Mouse (Mus musculus): ENCODE measurements around the gene Tacc3.

Tacc3 gene

DNA sequence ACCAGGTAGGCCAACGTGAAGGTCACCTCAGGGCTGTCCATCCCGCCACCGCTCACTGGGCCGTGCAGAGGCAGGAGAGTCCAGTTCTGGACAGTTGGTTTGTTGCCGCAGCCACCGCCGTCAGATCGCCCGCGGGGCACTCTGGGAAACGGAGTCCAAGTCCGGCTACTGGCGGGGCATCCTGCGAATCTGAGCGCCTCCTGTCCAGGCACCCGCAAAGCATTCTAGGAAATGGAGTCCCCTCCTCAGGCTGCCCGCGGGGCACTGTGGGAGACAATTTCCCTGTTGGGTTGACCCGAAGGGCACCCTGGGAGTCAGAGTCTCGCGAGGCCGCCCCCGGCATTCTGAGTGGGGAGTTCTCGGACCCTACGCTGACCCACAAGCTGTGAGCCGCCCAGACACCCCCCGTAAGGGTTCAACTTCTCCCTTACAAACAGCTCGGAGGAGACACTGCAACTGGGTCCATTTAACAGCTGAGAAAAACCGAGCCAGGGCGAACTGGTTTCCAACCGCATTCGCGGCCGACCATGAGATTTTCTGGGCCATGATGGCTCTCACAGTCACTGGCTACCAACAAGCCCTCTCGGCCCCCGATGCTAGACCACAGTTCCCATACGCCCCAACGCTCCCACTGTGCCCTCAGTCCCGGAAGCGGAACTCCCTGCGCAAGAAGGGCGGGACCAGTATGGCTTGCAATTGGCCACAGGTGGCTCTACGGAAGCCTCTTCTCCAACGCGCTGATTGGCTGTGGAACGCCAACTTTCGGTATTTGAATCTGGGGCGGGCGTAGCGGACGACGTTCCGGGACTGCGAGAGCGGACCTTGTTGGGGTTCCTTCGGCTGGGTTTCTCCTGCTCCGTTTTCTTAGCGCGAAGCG lies at the start of gene Tacc3, which contains the start of gene Tmem129:
Tacc3 (plus strand) TSS at position 342 of the 877 bp plus-strand sequence.
Tmem129 (minus strand) TSS at position 630 of the 877 bp plus-strand sequence.
- in situ Hi-C loops (cut with MboI; ENCODE audit: unreplicated experiment in 2 of 2): no loop called here

- in situ Hi-C loops (cut with MboI; ENCODE audit: unreplicated experiment in 2 of 2): no loop called here
These were observed 48.7 kb upstream of the Tacc3 start for GRCm38 (mm10) chr5:33609226-33609625.

- in situ Hi-C loops (cut with MboI; ENCODE audit: unreplicated experiment in 2 of 2): no loop called here
These were observed 46.1 kb upstream of the Tacc3 start for GRCm38 (mm10) chr5:33611795-33612194.

DNA sequence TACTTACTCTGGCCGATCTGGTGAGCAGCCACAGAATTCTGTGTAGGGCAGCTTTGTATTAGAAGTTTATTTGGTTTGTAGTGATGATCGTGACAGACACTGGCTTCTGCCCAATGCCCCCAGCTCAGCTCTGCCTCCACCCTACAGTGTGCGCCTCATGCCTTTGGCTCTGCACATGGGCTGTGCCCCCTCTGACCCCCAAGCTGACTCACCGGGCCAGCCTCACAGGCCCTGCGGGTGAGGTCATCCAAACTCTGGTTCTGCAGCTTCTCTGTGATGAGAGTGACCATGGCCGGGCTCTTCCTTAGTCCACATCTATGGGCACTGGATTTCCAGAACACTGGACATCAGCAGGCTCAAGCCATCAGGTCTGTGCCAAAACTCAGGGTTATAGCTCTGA lies 43.5 kb upstream of the Tacc3 start:
- in situ Hi-C loops (cut with MboI; ENCODE audit: unreplicated experiment in 2 of 2): no loop called here

DNA sequence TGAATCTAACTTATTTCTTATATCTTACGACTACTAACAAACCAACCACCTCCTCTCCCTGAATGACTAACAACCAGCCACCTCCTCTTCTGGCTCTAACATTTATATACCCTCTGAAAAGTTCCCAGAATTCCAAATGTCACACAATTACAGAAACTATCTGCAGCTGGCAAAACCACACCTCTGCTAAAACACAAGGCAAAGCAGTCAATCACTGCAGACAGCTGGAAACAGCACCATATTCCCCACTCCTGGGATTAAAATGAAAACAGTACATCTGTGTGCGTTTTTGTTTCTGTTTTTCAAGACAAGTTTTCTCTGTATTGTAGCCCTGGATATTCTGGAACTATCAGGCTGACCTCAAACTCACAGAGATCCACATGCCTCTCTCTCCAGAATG lies 35.3 kb upstream of the Tacc3 start:
- in situ Hi-C loops (cut with MboI; ENCODE audit: unreplicated experiment in 2 of 2): no loop called here

GRCm38 (mm10) chr5:33623766-33624165 lies 34.2 kb upstream of the Tacc3 start:
- in situ Hi-C loops (cut with MboI; ENCODE audit: unreplicated experiment in 2 of 2): no loop called here

GRCm38 (mm10) chr5:33627968-33628367 lies 30.0 kb upstream of the Tacc3 start:
- in situ Hi-C loops (cut with MboI; ENCODE audit: unreplicated experiment in 2 of 2): no loop called here

DNA sequence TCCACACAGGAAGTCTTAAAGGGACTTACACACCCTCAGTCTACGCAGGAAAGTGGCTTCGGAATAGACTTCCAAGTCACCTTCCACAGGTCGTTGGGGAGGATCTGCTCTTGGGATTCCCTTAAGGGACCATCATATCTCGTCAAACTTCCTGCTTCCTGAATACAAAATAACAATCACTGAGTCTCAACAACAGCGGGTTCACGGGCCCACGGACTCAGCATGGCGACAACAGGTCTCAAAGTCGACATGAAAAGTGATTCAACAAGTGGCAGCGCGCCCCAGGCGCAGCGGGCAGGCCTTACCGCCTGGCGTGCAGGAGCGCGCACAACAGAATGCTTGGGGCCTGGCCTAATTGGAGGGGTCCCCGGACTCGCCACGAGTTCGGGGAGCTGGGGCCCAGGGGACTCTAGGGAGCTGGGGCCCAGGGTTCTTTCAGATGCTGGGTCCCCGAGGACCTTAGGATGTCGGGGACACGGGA lies 29.1 kb upstream of the Tacc3 start:
- in situ Hi-C loops (cut with MboI; ENCODE audit: unreplicated experiment in 2 of 2): no loop called here

DNA sequence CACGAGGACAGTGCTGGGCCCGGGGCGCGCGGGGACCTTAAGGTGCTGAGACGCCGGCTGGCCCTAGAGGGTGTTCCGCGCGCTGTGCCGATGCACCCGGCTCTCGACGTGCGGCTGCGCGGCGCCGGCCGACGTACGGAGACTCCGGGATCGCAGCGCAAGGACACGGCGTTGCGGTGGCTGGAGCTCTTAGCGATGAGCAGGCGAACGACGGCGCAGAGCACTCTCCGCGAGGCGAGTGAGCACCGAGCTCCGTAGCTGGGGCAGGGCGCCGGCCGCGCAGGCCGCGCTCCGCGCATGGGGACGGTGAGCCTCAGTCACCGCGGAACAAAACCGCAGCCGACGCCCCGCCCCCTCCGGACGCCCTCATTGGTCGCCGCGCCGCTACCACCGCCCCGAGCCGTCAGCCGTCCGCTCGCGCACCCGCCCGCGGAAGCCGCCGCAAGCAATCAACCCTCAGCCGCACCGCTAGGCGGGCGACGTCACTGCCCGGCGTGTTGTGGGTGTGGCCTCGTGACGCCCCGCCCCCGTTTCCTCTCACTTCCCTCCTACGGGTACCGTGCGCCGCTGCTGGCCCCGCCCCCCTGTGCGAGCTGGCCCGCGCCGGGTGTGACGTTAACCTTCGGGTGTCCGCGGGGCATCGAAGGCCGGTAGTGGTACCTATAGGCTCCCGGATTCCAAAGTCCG lies 28.5 kb upstream of the Tacc3 start, which contains the start of the genes Fam53a and Gm9903:
Fam53a (minus strand) TSS at position 335 of the 687 bp plus-strand sequence.
Gm9903 (plus strand) TSS at position 625 of the 687 bp plus-strand sequence.
- in situ Hi-C loops (cut with MboI; ENCODE audit: unreplicated experiment in 2 of 2): no loop called here

DNA sequence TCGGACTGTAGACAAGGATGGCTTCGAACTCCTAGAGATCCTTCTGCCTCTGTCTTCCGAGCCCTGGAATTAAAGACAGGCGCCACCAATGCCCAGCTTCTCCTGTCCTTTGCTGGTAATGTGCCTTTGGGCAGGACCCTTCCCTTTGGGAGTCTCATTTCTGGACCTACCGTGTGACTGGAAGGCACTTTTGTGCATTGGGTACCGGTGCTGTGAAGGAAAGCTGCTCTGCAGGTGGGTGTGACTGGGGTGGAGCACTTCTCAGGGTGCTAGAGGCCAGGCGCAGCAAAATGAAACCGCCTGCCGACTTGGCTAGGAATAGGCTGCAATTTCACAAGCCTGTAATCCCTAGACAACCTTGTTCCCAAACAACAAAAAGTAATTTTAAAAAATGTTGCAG lies 27.9 kb upstream of the Tacc3 start:
- in situ Hi-C loops (cut with MboI; ENCODE audit: unreplicated experiment in 2 of 2): no loop called here

DNA sequence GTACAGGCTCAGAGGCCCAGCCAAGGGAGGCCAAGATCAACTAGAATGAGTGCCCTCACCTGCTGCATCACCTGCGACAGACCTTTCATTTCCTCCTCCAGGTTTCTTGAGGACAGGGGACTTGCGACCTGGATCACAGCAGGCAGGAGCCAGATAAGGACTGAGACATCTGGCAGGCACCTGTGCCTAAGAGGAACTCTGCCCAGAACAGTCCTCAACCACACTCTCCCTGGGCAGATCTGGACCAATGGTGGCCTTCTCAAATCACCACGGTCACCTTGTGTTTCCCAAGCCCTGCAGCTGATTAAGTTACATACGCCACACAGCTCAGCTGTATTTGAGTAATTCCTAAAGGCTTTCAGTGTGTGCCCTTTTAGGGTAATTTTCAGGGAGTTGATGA lies 27.3 kb upstream of the Tacc3 start:
- in situ Hi-C loops (cut with MboI; ENCODE audit: unreplicated experiment in 2 of 2): no loop called here

GRCm38 (mm10) chr5:33632526-33632925 lies 25.4 kb upstream of the Tacc3 start:
- in situ Hi-C loops (cut with MboI; ENCODE audit: unreplicated experiment in 2 of 2): no loop called here

DNA sequence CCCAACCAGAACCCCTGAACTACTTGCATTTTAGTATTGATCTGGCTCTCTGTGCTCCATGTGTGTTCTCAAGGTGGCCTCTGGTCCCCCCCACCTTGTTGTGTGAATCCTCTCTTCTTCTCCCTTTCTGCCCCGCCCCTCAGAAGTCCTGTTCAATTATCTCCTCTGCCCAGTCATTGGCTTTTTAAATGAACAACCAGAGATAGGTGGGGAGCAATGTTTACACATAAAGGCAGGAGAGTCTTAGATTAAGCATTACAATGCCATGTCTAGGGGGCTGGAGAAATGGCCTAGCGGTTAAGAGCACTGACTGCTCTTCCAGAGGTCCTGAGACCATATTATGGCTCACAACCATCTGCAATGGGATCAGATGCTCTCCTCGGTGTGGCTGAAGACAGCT lies 22.6 kb upstream of the Tacc3 start:
- in situ Hi-C loops (cut with MboI; ENCODE audit: unreplicated experiment in 2 of 2): loop anchor here in 1 of 2 experiments (5.0 kb wide), 1 partner anchor 37 kb away; no protein-coding TSS in a partner anchor

DNA sequence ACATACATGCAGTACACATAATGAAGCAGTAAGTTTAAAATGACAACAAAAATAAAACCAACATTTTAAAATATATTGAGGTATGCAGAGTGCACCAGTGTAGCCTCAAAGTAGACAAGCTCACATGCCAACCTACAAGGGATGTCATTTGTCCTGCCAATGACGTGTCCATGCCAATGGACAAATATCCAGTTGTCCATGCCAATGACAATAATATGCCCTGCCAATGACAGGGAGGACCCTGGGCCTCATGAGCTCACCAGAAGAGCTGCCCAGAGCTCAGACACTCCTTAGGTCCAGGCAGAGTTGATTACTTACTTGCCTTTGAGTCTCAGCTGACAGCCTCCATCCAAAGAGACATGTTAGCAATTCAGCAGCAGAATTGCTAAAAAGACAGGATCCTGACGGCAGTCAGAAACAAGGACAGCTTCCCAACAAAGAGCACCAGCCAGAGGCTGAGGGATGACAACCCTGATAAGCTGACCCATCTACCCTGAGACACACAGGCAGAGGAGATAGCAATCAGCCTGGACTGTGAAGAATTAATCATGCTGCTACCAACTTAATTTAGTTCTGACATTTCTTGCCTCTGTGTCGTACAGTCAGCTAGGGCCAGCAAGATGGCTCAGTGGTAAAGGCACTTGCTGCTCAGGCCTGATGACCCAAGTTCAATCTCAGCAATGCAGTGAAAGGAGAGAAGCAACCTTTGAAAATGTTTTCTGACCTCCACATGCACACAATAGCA lies 20.1 kb upstream of the Tacc3 start:
- in situ Hi-C loops (cut with MboI; ENCODE audit: unreplicated experiment in 2 of 2): loop anchor here in 1 of 2 experiments (5.0 kb wide), 1 partner anchor 35 kb away; no protein-coding TSS in a partner anchor

- in situ Hi-C loops (cut with MboI; ENCODE audit: unreplicated experiment in 2 of 2): loop anchor here in 1 of 2 experiments (5.0 kb wide), 1 partner anchor 33 kb away; no protein-coding TSS in a partner anchor
These were observed 19.1 kb upstream of the Tacc3 start for GRCm38 (mm10) chr5:33638826-33639225.

DNA sequence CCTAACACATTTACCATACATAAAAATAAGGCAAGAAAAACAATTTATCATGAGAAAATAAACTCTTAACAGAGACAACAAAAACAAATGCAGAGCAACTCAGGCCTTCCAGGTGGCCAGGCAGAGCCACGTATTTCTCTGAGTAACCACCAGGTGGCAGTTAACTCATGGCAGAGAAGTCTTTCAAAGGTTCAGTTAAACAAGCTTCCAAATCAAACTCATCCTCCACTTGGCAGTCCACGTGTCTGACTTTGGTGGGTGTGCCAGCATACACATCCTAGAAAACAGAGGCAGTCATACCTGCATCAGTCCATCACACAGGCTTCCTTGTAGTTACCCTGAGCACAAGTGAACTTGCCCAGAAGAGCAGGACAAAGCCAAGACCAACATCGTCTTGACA lies 17.3 kb upstream of the Tacc3 start:
- in situ Hi-C loops (cut with MboI; ENCODE audit: unreplicated experiment in 2 of 2): no loop called here

DNA sequence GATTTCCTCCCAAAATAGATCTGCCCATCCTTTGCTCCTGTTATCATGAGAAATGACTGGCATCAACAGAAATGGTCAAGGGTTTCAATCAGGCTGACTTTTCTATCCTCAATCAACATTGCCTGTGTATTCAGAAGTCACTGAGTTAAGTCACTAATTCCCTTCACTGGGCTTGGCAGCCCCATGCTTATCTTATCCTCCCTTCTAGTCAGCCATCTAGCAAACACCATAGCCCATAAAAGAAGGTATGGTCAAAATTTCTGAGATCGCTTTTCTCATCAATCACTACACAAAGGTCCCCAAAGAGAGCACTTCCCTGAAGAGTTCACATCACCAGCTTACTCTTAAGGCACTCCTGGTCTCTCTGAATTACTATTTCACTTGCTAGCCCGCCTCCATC lies 6.9 kb upstream of the Tacc3 start:
- in situ Hi-C loops (cut with MboI; ENCODE audit: unreplicated experiment in 2 of 2): no loop called here

DNA sequence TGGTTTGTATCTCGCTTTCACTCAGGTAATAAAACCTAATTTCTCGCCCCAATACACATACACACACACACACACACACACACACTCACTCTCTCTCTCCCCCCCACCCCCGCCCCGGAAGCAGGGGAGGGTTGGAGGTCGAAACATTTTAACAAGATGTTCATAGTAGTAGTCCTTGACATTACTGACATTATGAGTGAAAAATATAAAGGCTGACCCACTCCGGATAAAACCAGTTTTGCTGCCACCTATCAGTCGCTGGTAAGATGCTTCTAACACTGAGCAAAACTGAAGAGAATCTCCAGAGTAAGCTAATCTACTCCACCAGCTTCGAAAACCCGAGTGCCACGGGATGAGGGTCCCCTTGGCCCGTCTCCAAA lies 6.4 kb upstream of the Tacc3 start:
- in situ Hi-C loops (cut with MboI; ENCODE audit: unreplicated experiment in 2 of 2): no loop called here

- in situ Hi-C loops (cut with MboI; ENCODE audit: unreplicated experiment in 2 of 2): no loop called here
These were observed 5.8 kb upstream of the Tacc3 start, which contains the start of gene Slbp for GRCm38 (mm10) chr5:33651921-33652782. Slbp (minus strand) TSS chr5:33652574.

GRCm38 (mm10) chr5:33652783-33653173 lies 5.2 kb upstream of the Tacc3 start:
- in situ Hi-C loops (cut with MboI; ENCODE audit: unreplicated experiment in 2 of 2): no loop called here

Measured in v-Abl transformed pro-B cells (cell line).